Mouse (Mus musculus): ENCODE data around the gene Fam53a. TPM values are rescaled to one million over a fixed set of nuclear protein-coding genes. Genes with fewer than 3 reads are reported as not detected.

Fam53a gene
- polyA plus RNA-seq (2015; fragmentation: Nextera tagmentation; extraction: Ambion mirVana): 35.0 and 40.0 TPM in 2 replicates

DNA sequence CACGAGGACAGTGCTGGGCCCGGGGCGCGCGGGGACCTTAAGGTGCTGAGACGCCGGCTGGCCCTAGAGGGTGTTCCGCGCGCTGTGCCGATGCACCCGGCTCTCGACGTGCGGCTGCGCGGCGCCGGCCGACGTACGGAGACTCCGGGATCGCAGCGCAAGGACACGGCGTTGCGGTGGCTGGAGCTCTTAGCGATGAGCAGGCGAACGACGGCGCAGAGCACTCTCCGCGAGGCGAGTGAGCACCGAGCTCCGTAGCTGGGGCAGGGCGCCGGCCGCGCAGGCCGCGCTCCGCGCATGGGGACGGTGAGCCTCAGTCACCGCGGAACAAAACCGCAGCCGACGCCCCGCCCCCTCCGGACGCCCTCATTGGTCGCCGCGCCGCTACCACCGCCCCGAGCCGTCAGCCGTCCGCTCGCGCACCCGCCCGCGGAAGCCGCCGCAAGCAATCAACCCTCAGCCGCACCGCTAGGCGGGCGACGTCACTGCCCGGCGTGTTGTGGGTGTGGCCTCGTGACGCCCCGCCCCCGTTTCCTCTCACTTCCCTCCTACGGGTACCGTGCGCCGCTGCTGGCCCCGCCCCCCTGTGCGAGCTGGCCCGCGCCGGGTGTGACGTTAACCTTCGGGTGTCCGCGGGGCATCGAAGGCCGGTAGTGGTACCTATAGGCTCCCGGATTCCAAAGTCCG is at the start of gene Fam53a, which contains the start of gene Gm9903:
TSS of gene Fam53a (minus strand) at position 335 of the 687 bp plus-strand sequence.
TSS of gene Gm9903 (plus strand) at position 625 of the 687 bp plus-strand sequence.

DNA sequence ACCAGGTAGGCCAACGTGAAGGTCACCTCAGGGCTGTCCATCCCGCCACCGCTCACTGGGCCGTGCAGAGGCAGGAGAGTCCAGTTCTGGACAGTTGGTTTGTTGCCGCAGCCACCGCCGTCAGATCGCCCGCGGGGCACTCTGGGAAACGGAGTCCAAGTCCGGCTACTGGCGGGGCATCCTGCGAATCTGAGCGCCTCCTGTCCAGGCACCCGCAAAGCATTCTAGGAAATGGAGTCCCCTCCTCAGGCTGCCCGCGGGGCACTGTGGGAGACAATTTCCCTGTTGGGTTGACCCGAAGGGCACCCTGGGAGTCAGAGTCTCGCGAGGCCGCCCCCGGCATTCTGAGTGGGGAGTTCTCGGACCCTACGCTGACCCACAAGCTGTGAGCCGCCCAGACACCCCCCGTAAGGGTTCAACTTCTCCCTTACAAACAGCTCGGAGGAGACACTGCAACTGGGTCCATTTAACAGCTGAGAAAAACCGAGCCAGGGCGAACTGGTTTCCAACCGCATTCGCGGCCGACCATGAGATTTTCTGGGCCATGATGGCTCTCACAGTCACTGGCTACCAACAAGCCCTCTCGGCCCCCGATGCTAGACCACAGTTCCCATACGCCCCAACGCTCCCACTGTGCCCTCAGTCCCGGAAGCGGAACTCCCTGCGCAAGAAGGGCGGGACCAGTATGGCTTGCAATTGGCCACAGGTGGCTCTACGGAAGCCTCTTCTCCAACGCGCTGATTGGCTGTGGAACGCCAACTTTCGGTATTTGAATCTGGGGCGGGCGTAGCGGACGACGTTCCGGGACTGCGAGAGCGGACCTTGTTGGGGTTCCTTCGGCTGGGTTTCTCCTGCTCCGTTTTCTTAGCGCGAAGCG is 28.6 kb upstream of the Fam53a start, which contains the start of the genes Tacc3 and Tmem129:
TSS of gene Tacc3 (plus strand) at position 342 of the 877 bp plus-strand sequence.
TSS of gene Tmem129 (minus strand) at position 630 of the 877 bp plus-strand sequence.

DNA sequence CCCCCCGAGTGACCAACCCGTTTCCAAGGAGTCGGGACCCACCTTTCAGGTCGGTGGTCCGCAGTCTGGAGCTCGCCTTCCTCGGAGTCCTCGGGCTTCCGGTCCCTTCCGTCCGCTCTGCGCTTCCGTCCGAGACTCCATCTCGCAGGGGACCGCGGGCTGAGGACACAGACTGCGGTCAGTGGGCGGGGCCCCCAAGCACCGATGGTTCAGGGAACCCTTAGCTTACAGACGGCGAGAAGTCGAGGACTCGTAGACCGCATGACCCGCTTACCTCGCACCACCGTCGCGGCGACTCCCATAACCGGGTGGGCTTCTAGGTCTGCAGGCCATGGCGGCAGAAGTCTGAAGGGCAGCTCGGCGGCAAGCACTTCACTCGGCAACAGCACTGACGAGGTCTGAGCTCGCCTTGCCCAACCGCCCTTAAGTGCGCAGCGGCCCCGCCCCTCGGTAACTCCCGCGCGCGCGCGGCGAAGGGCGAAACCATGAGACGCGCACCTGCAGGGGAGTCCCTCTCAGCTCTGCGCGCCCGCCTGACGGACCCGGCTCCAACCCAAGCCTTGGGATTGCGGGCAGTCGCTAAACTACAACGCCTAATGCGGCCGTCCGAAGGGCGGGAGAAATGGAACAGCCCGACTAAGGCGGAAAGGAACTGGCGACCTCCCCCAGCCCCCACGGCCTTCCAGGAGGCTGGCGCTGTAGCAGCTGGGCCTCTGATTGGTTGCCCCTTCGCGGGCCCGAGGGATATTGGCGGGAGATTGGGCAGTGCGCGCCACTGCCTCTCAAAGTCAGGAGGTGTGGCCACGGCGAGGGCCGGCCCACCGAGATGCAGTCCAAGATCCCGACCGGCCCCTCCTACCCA is 22.7 kb upstream of the Fam53a start, which contains the start of gene Slbp:
TSS of gene Slbp (minus strand) at position 654 of the 862 bp plus-strand sequence.

Other genes starting within 250 kb of the Fam53a start
- not detected in 2 replicates for gene Nkx1-1, start 195.7 kb downstream of the Fam53a start, polyA plus RNA-seq (2015; fragmentation: Nextera tagmentation; extraction: Ambion mirVana)
- 0.35 TPM in 2 replicates for gene Gm9903, start 290 bp upstream of the Fam53a start, polyA plus RNA-seq (2015; fragmentation: Nextera tagmentation; extraction: Ambion mirVana)
- 342 and 419 TPM in 2 replicates for gene Slbp, start 22.9 kb upstream of the Fam53a start, polyA plus RNA-seq (2015; fragmentation: Nextera tagmentation; extraction: Ambion mirVana)
- gene Tacc3, start 28.5 kb upstream of the Fam53a start, polyA plus RNA-seq (2015; fragmentation: Nextera tagmentation; extraction: Ambion mirVana): 147 and 166 TPM in 2 replicates
- 16.7 and 17.2 TPM in 2 replicates for gene Tmem129, start 28.8 kb upstream of the Fam53a start, polyA plus RNA-seq (2015; fragmentation: Nextera tagmentation; extraction: Ambion mirVana)
- 5.0 and 6.5 TPM in 2 replicates for gene Fgfr3, start 92.0 kb upstream of the Fam53a start, polyA plus RNA-seq (2015; fragmentation: Nextera tagmentation; extraction: Ambion mirVana)
- 18.5 and 21.3 TPM in 2 replicates for gene Letm1, start 153.2 kb upstream of the Fam53a start, polyA plus RNA-seq (2015; fragmentation: Nextera tagmentation; extraction: Ambion mirVana)
- gene Nsd2, start 191.1 kb upstream of the Fam53a start, polyA plus RNA-seq (2015; fragmentation: Nextera tagmentation; extraction: Ambion mirVana): 26.9 and 27.9 TPM in 2 replicates